Mouse (Mus musculus) T-helper 2 cell (primary cell): Measurements from ENCODE around the gene Pex14.

Experiments
- in situ Hi-C: fragments of 300-600 bp; cut with MboI, MseI; formaldehyde crosslinking; loops from one replicate; pipeline ENCODE4 v1.15.1; 2025; ENCODE audit warnings: high pct_unique_total_duplicates

Gene Pex14

GRCm38 (mm10) chr4:148952328-148953222, 147.1 kb downstream of the Pex14 start:
- in situ Hi-C loops, result no loop called here

GRCm38 (mm10) chr4:148951821-148952291, 147.8 kb downstream of the Pex14 start:
- in situ Hi-C loops, result no loop called here

- in situ Hi-C loops, result no loop called here
Observed at GRCm38 (mm10) chr4:148950932-148951650, 148.6 kb downstream of the Pex14 start.

- in situ Hi-C loops, result no loop called here
Observed at GRCm38 (mm10) chr4:148950487-148950886, 149.2 kb downstream of the Pex14 start.

- in situ Hi-C loops, result loop anchor here (10.0 kb wide), 1 partner anchor 1083 kb away; the partner anchor contains the start of genes Fv1 and Miip
Observed at GRCm38 (mm10) chr4:148947833-148948388, 151.8 kb downstream of the Pex14 start.

- in situ Hi-C loops, result loop anchor here (10.0 kb wide), 1 partner anchor 1081 kb away; the partner anchor contains the start of genes Fv1 and Miip
Observed at GRCm38 (mm10) chr4:148946071-148946470, 153.6 kb downstream of the Pex14 start.

- in situ Hi-C loops, result loop anchor here (10.0 kb wide), 1 partner anchor 1081 kb away; the partner anchor contains the start of genes Fv1 and Miip
Observed at GRCm38 (mm10) chr4:148945476-148945881, 154.2 kb downstream of the Pex14 start.

GRCm38 (mm10) chr4:148943099-148943498, 156.6 kb downstream of the Pex14 start:
- in situ Hi-C loops, result loop anchor here (10.0 kb wide), 1 partner anchor 1078 kb away; the partner anchor contains the start of genes Fv1 and Miip

- in situ Hi-C loops, result loop anchor here (10.0 kb wide), 1 partner anchor 1077 kb away; the partner anchor contains the start of genes Fv1 and Miip
Observed at GRCm38 (mm10) chr4:148941321-148941720, 158.4 kb downstream of the Pex14 start.

GRCm38 (mm10) chr4:148940674-148941211, 158.9 kb downstream of the Pex14 start:
- in situ Hi-C loops, result loop anchor here (10.0 kb wide), 1 partner anchor 1076 kb away; the partner anchor contains the start of genes Fv1 and Miip

- in situ Hi-C loops, result no loop called here
Observed at GRCm38 (mm10) chr4:148938546-148938945, 161.1 kb downstream of the Pex14 start.

GRCm38 (mm10) chr4:148936727-148937126, 162.9 kb downstream of the Pex14 start:
- in situ Hi-C loops, result no loop called here

- in situ Hi-C loops, result no loop called here
Observed at GRCm38 (mm10) chr4:148936111-148936510, 163.6 kb downstream of the Pex14 start.

- in situ Hi-C loops, result no loop called here
Observed at GRCm38 (mm10) chr4:148935211-148935610, 164.5 kb downstream of the Pex14 start.

- in situ Hi-C loops, result no loop called here
Observed at GRCm38 (mm10) chr4:148933109-148933508, 166.6 kb downstream of the Pex14 start.

- in situ Hi-C loops, result no loop called here
Observed at GRCm38 (mm10) chr4:148930721-148931229, 168.9 kb downstream of the Pex14 start.

GRCm38 (mm10) chr4:148928876-148929275, 170.8 kb downstream of the Pex14 start:
- in situ Hi-C loops, result no loop called here

GRCm38 (mm10) chr4:148928316-148928715, 171.4 kb downstream of the Pex14 start:
- in situ Hi-C loops, result no loop called here

- in situ Hi-C loops, result no loop called here
Observed at GRCm38 (mm10) chr4:148926459-148926858, 173.2 kb downstream of the Pex14 start.

- in situ Hi-C loops, result no loop called here
Observed at GRCm38 (mm10) chr4:148925589-148926359, 173.9 kb downstream of the Pex14 start.
